Mouse (Mus musculus) brain, embryonic 14.5 days (tissue): ENCODE measurements around the gene Tbc1d13.

Experiments
- CTCF ChIP-seq: fragments of 200-500 bp; IDR thresholded peaks from 2 replicates; pipeline ENCODE4 v1.5.1; 2012; ENCODE audit warnings: inconsistent platforms, mild to moderate bottlenecking, moderate library complexity, borderline replicate concordance; ENCODE audit not compliant: insufficient read depth, insufficient read length; ENCODE audit errors: extremely low read depth
- POLR2A ChIP-seq: fragments of 200-500 bp; IDR thresholded peaks from 2 replicates; pipeline ENCODE4 v1.6.1; 2012; ENCODE audit warnings: mild to moderate bottlenecking, inconsistent platforms, borderline replicate concordance; ENCODE audit not compliant: poor library complexity, insufficient read depth, insufficient read length, severe bottlenecking; ENCODE audit errors: extremely low read depth

GRCm38 (mm10) chr2:30087310-30087709 lies 46.2 kb upstream of the Tbc1d13 start:
- TF ChIP-seq CTCF (no peak), POLR2A (no peak)
